Mouse (Mus musculus) forebrain, postnatal 0 days (tissue): ENCODE results near the gene Gm5431. TPM values are rescaled to one million over a fixed set of nuclear protein-coding genes. Genes with fewer than 3 reads are reported as not detected.
"Not testable (repeated sequence)": the region's sequence is repeated elsewhere in the genome, so short reads cannot be mapped to it uniquely, and the experiment has no call there.

ENCODE experiments used
- ATAC-seq: fragments of 200-750 bp; cut with Nextera tagmentation; 2 replicates; pipeline ENCODE4 v1.8.0; 2017; ENCODE audit warnings: mild to moderate bottlenecking, moderate library complexity
- DNase-seq: peaks from one replicate; pipeline ENCODE4 v3.0.0-alpha.2; 2015
- H3K27ac ChIP-seq: fragments of 300-500 bp; sonication (generic); 2 replicates; pipeline ENCODE4 v1.5.1; 2014; ENCODE audit warnings: low read depth, mild to moderate bottlenecking, antibody characterized with exemption, low read length, moderate library complexity, mixed read lengths
- H3K27me3 ChIP-seq: fragments of 300-500 bp; sonication (generic); 2 replicates; pipeline ENCODE4 v1.6.1; 2014; ENCODE audit warnings: mild to moderate bottlenecking, low read length, mixed read lengths; ENCODE audit not compliant: insufficient read depth
- H3K36me3 ChIP-seq: fragments of 300-500 bp; sonication (generic); 2 replicates; pipeline ENCODE4 v1.6.1; 2014; ENCODE audit warnings: mild to moderate bottlenecking, moderate library complexity; ENCODE audit not compliant: insufficient read depth
- H3K4me1 ChIP-seq: fragments of 300-500 bp; sonication (generic); 2 replicates; pipeline ENCODE4 v1.6.1; 2014; ENCODE audit warnings: antibody characterized with exemption; ENCODE audit not compliant: insufficient read depth
- H3K4me2 ChIP-seq: fragments of 300-500 bp; sonication (generic); 2 replicates; pipeline ENCODE4 v1.6.1; 2014; ENCODE audit warnings: low read depth, mild to moderate bottlenecking, moderate library complexity
- H3K4me3 ChIP-seq: fragments of 300-500 bp; sonication (generic); 2 replicates; pipeline ENCODE4 v1.5.1; 2014; ENCODE audit warnings: low read depth, low read length, mixed read lengths
- H3K9ac ChIP-seq: fragments of 300-500 bp; sonication (generic); 2 replicates; pipeline ENCODE4 v1.6.1; 2014; ENCODE audit warnings: mild to moderate bottlenecking
- H3K9me3 ChIP-seq: fragments of 300-500 bp; sonication (generic); 2 replicates; pipeline ENCODE4 v1.6.1; 2016; ENCODE audit warnings: low read length
- CTCF ChIP-seq: sonication (generic); IDR thresholded peaks from 2 replicates; pipeline ENCODE4 v1.5.1; 2016; ENCODE audit warnings: antibody characterized with exemption, control low read depth, low read depth
- WGBS: fragments of 180-500 bp; shearing (Covaris S2); extraction: QIAGEN DNeasy Blood & Tissue Kit; methylation state at CpG from one replicate; pipeline ENCODE4 v1.1.7; 2014; 5-methylcytosine and 5-hydroxymethylcytosine counted together
- polyA plus RNA-seq: library from polyadenylated mRNA; unstranded; fragments of >200 nt; fragmentation: Nextera tagmentation; extraction: Ambion mirVana; gene quantifications from 2 replicates; pipeline ENCODE4 v1.2.1, GENCODE M21; 2015
- total RNA-seq: library from RNA; depleted of rRNA; stranded (reverse); fragments of >200 nt; gene quantifications from 2 replicates; pipeline ENCODE4 v1.2.3, GENCODE M21; 2014

Gene Gm5431
- total and polyA plus RNA-seq, 2 experiments from 2014 or later = 0.19 to 0.29 TPM

DNA sequence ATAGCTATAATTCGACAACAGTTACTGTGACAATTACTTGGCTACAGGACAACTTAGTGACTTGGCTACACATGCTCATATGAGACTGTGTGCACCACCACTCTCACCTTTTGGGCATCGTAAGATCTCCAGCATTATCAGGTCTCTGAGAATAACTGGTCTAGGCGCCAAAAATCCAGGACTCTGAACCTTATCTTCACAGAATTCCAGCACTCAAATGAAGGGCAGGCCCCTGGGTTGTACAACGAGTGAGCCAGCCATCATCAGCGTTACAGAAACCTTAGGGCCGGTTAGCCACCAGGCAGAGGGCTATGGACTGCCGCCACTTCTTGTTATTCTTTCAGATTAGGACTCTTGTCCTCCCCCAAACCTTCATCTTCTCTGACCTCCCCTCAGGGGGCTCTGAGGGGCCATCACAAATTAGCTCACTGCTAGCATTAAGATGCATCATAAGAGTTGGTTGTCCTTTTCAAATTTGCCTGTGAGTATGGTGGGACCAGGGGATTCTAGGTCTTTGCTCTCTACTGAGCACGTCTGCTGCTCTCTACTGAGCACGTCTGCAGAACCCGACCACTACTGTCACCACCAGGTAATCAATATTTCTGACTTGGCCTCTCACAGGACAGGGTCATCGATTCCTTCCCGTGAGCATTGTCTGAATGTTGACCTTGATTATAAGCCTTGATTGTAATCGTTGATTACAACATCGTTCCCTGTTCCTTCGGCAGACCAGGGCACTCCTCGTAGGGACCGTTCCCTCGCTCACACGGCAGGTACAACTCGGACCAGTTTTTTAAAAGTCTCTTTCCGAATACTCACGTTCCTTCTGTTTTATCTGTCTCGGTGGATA lies 49.2 kb downstream of the Gm5431 start:
- WGBS = 7% methylated on average over 23 of the region's 23 CpGs
- ATAC-seq = no peak; the same call in 1 of the 2 replicates
- H3K36me3 ChIP-seq = no peaks in the 10 kb centered on the region
- no peak for TF ChIP-seq CTCF
- DNase-seq = no peak
- peaks cover 4% of the 10 kb centered on the region; the same call in 1 of the 2 replicates for H3K4me1 ChIP-seq
- no peaks in the 10 kb centered on the region for H3K9me3 ChIP-seq
- peak overlapping the region; percentile 64 for H3K27ac ChIP-seq
- H3K9ac ChIP-seq = peak overlapping the region; percentile 49
- no peaks in the 10 kb centered on the region; the same call in 1 of the 2 replicates for H3K27me3 ChIP-seq
- H3K4me3 ChIP-seq = peak overlapping the region; percentile 71
- peak overlapping the region; percentile 83 for H3K4me2 ChIP-seq

DNA sequence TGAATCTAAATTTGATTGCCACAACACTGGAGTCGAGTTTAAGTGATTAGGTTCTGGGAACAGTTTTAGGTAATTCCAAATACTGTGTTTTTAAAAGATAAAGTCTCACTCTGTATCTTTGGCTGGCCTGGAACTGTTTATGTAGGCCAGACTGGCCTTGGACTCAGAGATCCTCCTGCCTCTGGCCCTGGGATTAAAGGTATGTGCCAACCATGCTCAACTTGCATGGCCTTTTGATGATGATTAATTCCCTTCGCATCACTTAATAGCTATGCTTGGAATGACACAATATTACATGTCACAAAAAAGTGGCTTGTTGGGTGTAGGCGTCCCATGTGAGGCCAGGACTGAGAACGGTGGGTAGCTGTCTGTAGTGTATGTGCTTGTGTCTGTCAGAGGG lies 49.8 kb downstream of the Gm5431 start:
- peak overlapping the region; percentile 71; the same call in 1 of the 2 replicates for H3K4me3 ChIP-seq

DNA sequence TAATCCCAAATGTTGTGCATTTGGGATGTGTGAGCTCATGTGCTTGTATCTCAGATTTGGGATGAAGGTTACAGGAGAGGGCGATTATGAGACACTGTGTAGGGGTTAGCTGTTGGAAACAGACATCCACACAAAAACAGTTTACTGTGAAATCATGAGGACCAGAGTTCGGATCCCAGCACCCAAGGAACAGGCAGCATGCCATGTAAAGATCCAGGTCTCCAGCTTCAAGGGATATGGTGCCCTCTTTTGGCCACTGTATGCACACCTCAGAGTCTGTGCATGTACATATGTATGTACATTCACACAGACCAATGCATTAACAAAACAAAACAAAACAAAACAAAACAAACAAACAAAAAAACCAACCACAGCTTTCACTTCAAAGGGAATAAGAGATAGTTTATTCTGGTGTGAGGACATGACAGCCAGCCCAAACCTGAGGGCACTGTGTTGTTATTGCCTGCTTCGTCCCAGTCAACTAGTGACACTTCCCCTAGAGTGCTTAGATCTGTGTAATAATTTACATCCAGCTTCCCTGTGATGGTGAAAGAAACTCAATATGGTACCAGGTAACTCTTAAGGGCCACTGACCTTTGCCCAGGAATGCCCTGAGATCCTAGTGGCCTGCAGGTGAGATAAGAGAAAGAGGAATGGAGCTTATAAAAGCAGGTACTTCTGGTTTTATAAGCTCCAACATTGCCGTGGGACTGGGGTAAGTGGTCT lies 50.6 kb downstream of the Gm5431 start:
- 82% methylated on average over 4 of the region's 4 CpGs for WGBS
- no peak overlapping the region for H3K27ac ChIP-seq
- ATAC-seq = no peak
- H3K4me2 ChIP-seq = no peak overlapping the region
- H3K27me3 ChIP-seq = no peaks in the 10 kb centered on the region; the same call in 1 of the 2 replicates
- no peaks in the 10 kb centered on the region for H3K9me3 ChIP-seq
- TF ChIP-seq CTCF = peak; percentile 14; the same call in 1 of the 2 replicates
- DNase-seq = no peak
- H3K36me3 ChIP-seq = no peaks in the 10 kb centered on the region
- no peak overlapping the region for H3K9ac ChIP-seq
- H3K4me3 ChIP-seq = no peak overlapping the region
- H3K4me1 ChIP-seq = peaks cover 4% of the 10 kb centered on the region; the same call in 1 of the 2 replicates

More for the DNA sequence above, 49.8 kb downstream of the Gm5431 start:
- no peak overlapping the region for H3K27ac ChIP-seq
- H3K4me2 ChIP-seq = peak overlapping the region; percentile 83; the same call in 1 of the 2 replicates
- WGBS = 61% methylated on average over 4 of the region's 4 CpGs
- H3K9ac ChIP-seq = peak overlapping the region; percentile 49; the same call in 1 of the 2 replicates
- ATAC-seq (no peak), DNase-seq (no peak)
- no peaks in the 10 kb centered on the region for H3K36me3 ChIP-seq
- no peaks in the 10 kb centered on the region; the same call in 1 of the 2 replicates for H3K27me3 ChIP-seq
- no peaks in the 10 kb centered on the region for H3K9me3 ChIP-seq
- no peak for TF ChIP-seq CTCF
- H3K4me1 ChIP-seq = peaks cover 4% of the 10 kb centered on the region; the same call in 1 of the 2 replicates

DNA sequence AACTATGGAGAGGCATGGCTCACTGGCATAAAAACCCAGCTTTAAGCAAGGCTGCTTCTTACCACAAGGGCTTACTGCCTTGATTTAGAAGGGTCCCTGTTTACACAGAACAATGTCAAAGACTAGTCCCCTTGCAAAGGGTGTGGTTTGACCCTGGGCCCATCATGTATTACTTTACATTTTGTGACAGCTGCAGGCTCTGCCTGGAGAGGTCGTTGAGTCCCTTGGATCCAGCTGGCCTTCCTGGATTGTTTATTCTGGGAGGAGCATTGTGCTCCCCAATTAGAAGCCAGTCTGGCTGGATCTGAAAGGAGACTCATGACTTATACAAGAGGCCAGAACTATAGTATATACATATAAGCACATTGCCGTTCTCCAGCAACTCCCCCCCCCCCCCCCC lies 51.8 kb downstream of the Gm5431 start:
- no peaks in the 10 kb centered on the region; the same call in 1 of the 2 replicates for H3K27me3 ChIP-seq
- 44% methylated on average over 2 of the region's 2 CpGs for WGBS
- TF ChIP-seq CTCF = no peak
- H3K9me3 ChIP-seq = no peaks in the 10 kb centered on the region
- no peak overlapping the region for H3K27ac ChIP-seq
- DNase-seq (no peak), ATAC-seq (no peak)
- no peaks in the 10 kb centered on the region for H3K36me3 ChIP-seq
- no peak overlapping the region for H3K4me3 ChIP-seq
- peaks cover 4% of the 10 kb centered on the region; the same call in 1 of the 2 replicates for H3K4me1 ChIP-seq
- H3K4me2 ChIP-seq = no peak overlapping the region
- H3K9ac ChIP-seq = no peak overlapping the region

DNA sequence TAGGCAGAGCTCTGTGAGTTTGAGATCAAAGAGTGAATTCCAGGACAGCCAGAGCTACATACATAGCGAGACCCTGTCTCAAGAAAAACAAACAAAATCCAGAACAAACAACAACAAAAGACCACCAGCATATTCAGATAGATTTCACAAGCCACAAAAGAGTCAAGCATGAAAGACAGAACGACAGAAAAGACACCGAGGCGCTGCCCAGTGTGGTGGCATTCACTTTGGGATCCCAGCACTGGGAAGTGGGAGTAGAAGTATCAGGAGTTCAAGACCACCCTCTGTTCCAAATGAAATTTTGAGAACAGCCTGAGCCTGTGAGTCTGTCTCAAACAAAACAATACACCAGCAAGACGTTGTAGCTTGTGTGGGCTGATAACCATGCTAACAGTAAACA lies 55.1 kb downstream of the Gm5431 start:
- Histone ChIP-seq H3K4me1 (no peaks in the 10 kb centered on the region), H3K27me3 (no peaks in the 10 kb centered on the region; the same call in 1 of the 2 replicates), H3K9ac (no peak overlapping the region), H3K9me3 (no peaks in the 10 kb centered on the region), H3K4me3 (no peak overlapping the region), H3K4me2 (no peak overlapping the region), H3K27ac (no peak overlapping the region), H3K36me3 (no peaks in the 10 kb centered on the region)
- no peak for TF ChIP-seq CTCF
- ATAC-seq (no peak), DNase-seq (no peak)
- WGBS = 67% methylated on average over 5 of the region's 5 CpGs

DNA sequence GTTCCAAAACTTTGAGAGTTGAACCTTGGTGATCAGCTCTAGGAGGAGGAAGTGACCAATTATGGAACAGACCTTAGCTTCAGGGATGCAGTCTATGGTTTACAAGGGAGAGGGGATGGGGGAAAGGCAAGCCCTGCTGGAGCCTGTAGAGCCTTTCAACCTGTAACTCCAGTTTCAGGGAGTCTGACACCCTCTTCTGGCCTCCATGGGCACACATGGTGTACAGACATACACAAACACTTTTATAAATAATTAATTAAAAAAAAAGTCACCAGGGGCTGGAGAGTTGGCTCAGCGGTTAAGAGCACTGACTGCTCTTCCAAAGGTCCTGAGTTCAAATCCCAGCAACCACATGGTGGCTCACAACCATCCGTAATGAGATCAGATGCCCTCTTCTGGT lies 55.7 kb downstream of the Gm5431 start:
- ATAC-seq = not testable (repeated sequence)

More for the DNA sequence above, 55.7 kb downstream of the Gm5431 start:
- DNase-seq, H3K27me3 ChIP-seq, H3K27ac ChIP-seq, H3K9me3 ChIP-seq, H3K4me3 ChIP-seq, H3K4me1 ChIP-seq, H3K36me3 ChIP-seq, H3K9ac ChIP-seq, H3K4me2 ChIP-seq: not testable (repeated sequence)
- 76% methylated on average over 2 of the region's 2 CpGs for WGBS
